ENCODE assay signal across 27 mouse cellular contexts in genomic region chr5:52997032-52997431, GRCm38 (mm10). TPM values are rescaled to one million over a fixed set of nuclear protein-coding genes. Genes with fewer than 3 reads are reported as not detected.
DNase-seq lines count a peak whose midpoint lies in the region; ATAC-seq and TF ChIP-seq lines count a peak whose summit lies in the region.
"Had no signal": no experiment of that assay in that cellular context is flagged by ENCODE, and none has a peak within 500 bp of the region (broad histone marks: within the 10 kb centered on the region; RNA-seq: fewer than 3 reads in every experiment).

No protein-coding gene starts in this region.

- peak; percentile 68 for ATAC-seq in forebrain, embryonic 11.5 days (replicated peaks; ENCODE audit: low FRiP score)
- no peak; the same call in 1 of the 2 replicates for ATAC-seq in forebrain, embryonic 14.5 days
- peak; percentile 50 for ATAC-seq in midbrain, embryonic 11.5 days (ENCODE audit: low FRiP score)
- no peak for ATAC-seq in midbrain, embryonic 16.5 days
- ATAC-seq in hindbrain, postnatal 0 days, result peak; percentile 45; the same call in 1 of the 2 replicates

- no peak overlapping the region for H3K9ac ChIP-seq in forebrain, embryonic 11.5 days (ENCODE audit: low read length)
- H3K9ac ChIP-seq in forebrain, embryonic 14.5 days (ENCODE audit: low read length), result no peak overlapping the region
- H3K9ac ChIP-seq in midbrain, embryonic 11.5 days (ENCODE audit: low read length), result no peak overlapping the region
- no peak overlapping the region for H3K9ac ChIP-seq in midbrain, embryonic 16.5 days (ENCODE audit: low read depth, low read length)
- H3K9ac ChIP-seq in hindbrain, postnatal 0 days (replicated peaks; ENCODE audit: low read length), result no peak overlapping the region
- H3K9ac ChIP-seq: embryonic facial prominence, embryonic 15.5 days; heart, embryonic 15.5 days; limb, embryonic 15.5 days; liver, embryonic 15.5 days had no signal

- no peaks in the 10 kb centered on the region for H3K36me3 ChIP-seq in forebrain, embryonic 11.5 days (ENCODE audit: control insufficient read depth, insufficient read depth, low read length)
- no peaks in the 10 kb centered on the region for H3K36me3 ChIP-seq in forebrain, embryonic 14.5 days (ENCODE audit: control insufficient read depth, insufficient read depth, low read length)
- no peaks in the 10 kb centered on the region for H3K36me3 ChIP-seq in midbrain, embryonic 11.5 days (ENCODE audit: control insufficient read depth, insufficient read depth, low read length)
- H3K36me3 ChIP-seq in midbrain, embryonic 16.5 days (ENCODE audit: control insufficient read depth, insufficient read depth, low read length), result no peaks in the 10 kb centered on the region
- H3K36me3 ChIP-seq in hindbrain, embryonic 10.5 days, result no peaks in the 10 kb centered on the region
- H3K36me3 ChIP-seq in hindbrain, postnatal 0 days (ENCODE audit: insufficient read depth, low read length), result no peaks in the 10 kb centered on the region
- H3K36me3 ChIP-seq: embryonic facial prominence, embryonic 15.5 days; heart, embryonic 15.5 days; limb, embryonic 15.5 days; liver, embryonic 15.5 days had no signal

- H3K4me1 ChIP-seq in forebrain, embryonic 11.5 days (replicated peaks; ENCODE audit: control insufficient read depth, insufficient read depth, low read length), result peaks cover 5% of the 10 kb centered on the region; the same call in 1 of the 2 replicates
- H3K4me1 ChIP-seq in forebrain, embryonic 14.5 days (ENCODE audit: control insufficient read depth, insufficient read depth, low read length), result 0 out of 2 replicates have a peak, but pooled peaks cover 3% of the 10 kb centered on the region
- H3K4me1 ChIP-seq in midbrain, embryonic 11.5 days (ENCODE audit: control insufficient read depth, insufficient read depth, low read length), result peaks cover 5% of the 10 kb centered on the region; the same call in 1 of the 2 replicates
- no peaks in the 10 kb centered on the region for H3K4me1 ChIP-seq in midbrain, embryonic 16.5 days (ENCODE audit: control insufficient read depth, insufficient read depth, low read length)
- H3K4me1 ChIP-seq in hindbrain, embryonic 10.5 days (replicated peaks), result peaks cover 12% of the 10 kb centered on the region
- H3K4me1 ChIP-seq in hindbrain, postnatal 0 days (ENCODE audit: insufficient read depth, low read length), result no peaks in the 10 kb centered on the region
- H3K4me1 ChIP-seq: embryonic facial prominence, embryonic 15.5 days; liver, embryonic 15.5 days had no signal

- 64% methylated on average over 9 of the region's 11 CpGs for WGBS in forebrain, embryonic 11.5 days
- WGBS in forebrain, embryonic 14.5 days, result 55% methylated on average over 9 of the region's 11 CpGs
- 72% methylated on average over 9 of the region's 11 CpGs for WGBS in midbrain, embryonic 11.5 days
- 68% methylated on average over 9 of the region's 11 CpGs for WGBS in midbrain, embryonic 16.5 days
- WGBS in hindbrain, embryonic 10.5 days, result 75% methylated on average over 11 of the region's 11 CpGs
- 72% methylated on average over 8 of the region's 11 CpGs for WGBS in hindbrain, postnatal 0 days

- no peak for DNase-seq in forebrain, embryonic 11.5 days (ENCODE audit: low spot score)
- DNase-seq in forebrain, embryonic 14.5 days (ENCODE audit: low spot score), result no peak
- no peak for DNase-seq in midbrain, embryonic 11.5 days (ENCODE audit: low spot score, missing footprints)
- no peak for DNase-seq in hindbrain, embryonic 10.5 days (ENCODE audit: low spot score)
- no peak for DNase-seq in hindbrain, postnatal 0 days (ENCODE audit: low spot score)
- DNase-seq in frontal cortex, postnatal 36 days (ENCODE audit: low spot score in 2 of 2), result no peak
- DNase-seq: adrenal gland, postnatal 36 days; cerebellum, adult 9-10 months; gastrocnemius, postnatal 36 days; heart, adult 2 months; heart, postnatal 4 days; kidney, adult 2 months; left cerebral cortex, postnatal 4 days; thymus, adult 2 months; thymus, postnatal 4 days had no signal

- no peak for TF ChIP-seq CTCF in hindbrain, postnatal 0 days (IDR thresholded peaks at IDR 0.05; ENCODE audit: low read depth)

- no peaks in the 10 kb centered on the region for H3K9me3 ChIP-seq in forebrain, embryonic 11.5 days (ENCODE audit: control insufficient read depth, low read length)
- no peaks in the 10 kb centered on the region for H3K9me3 ChIP-seq in forebrain, embryonic 14.5 days (replicated peaks; ENCODE audit: control insufficient read depth, low read length)
- no peaks in the 10 kb centered on the region for H3K9me3 ChIP-seq in midbrain, embryonic 11.5 days (ENCODE audit: control insufficient read depth, low read length)
- no peaks in the 10 kb centered on the region for H3K9me3 ChIP-seq in midbrain, embryonic 16.5 days (replicated peaks; ENCODE audit: control insufficient read depth, low read length, poor library complexity, severe bottlenecking)
- no peaks in the 10 kb centered on the region for H3K9me3 ChIP-seq in hindbrain, embryonic 10.5 days
- H3K9me3 ChIP-seq in hindbrain, postnatal 0 days (ENCODE audit: low read length), result no peaks in the 10 kb centered on the region
- H3K9me3 ChIP-seq: embryonic facial prominence, embryonic 15.5 days; heart, embryonic 15.5 days; limb, embryonic 15.5 days; liver, embryonic 15.5 days had no signal

- no peak overlapping the region for H3K4me2 ChIP-seq in forebrain, embryonic 11.5 days (ENCODE audit: low read depth, low read length, severe bottlenecking)
- H3K4me2 ChIP-seq in forebrain, embryonic 14.5 days (ENCODE audit: low read length), result no peak overlapping the region
- H3K4me2 ChIP-seq in midbrain, embryonic 11.5 days, result no peak overlapping the region
- H3K4me2 ChIP-seq in midbrain, embryonic 16.5 days (ENCODE audit: low read length), result no peak overlapping the region
- no peak overlapping the region for H3K4me2 ChIP-seq in hindbrain, postnatal 0 days (ENCODE audit: low read depth, low read length)
- H3K4me2 ChIP-seq: embryonic facial prominence, embryonic 15.5 days; heart, embryonic 15.5 days; limb, embryonic 15.5 days; liver, embryonic 15.5 days had no signal

- 0 out of 2 replicates have a peak overlapping the region, but pooled peaks have one; percentile 1 for H3K27ac ChIP-seq in forebrain, embryonic 11.5 days (ENCODE audit: low read depth, low read length)
- H3K27ac ChIP-seq in forebrain, embryonic 14.5 days (ENCODE audit: low read depth, low read length), result no peak overlapping the region
- H3K27ac ChIP-seq in midbrain, embryonic 11.5 days (ENCODE audit: low read depth, low read length), result 0 out of 2 replicates have a peak overlapping the region, but pooled peaks have one; percentile 14
- no peak overlapping the region for H3K27ac ChIP-seq in midbrain, embryonic 16.5 days (ENCODE audit: low read length)
- peak overlapping the region; percentile 47; the same call in 1 of the 2 replicates for H3K27ac ChIP-seq in hindbrain, embryonic 10.5 days
- no peak overlapping the region for H3K27ac ChIP-seq in hindbrain, postnatal 0 days
- H3K27ac ChIP-seq: embryonic facial prominence, embryonic 15.5 days; heart, adult 2 months; heart, embryonic 15.5 days; kidney, postnatal 0 days; limb, embryonic 15.5 days; macrophage; stomach, postnatal 0 days had no signal

- H3K4me3 ChIP-seq in forebrain, embryonic 11.5 days (ENCODE audit: low read depth, low read length), result no peak overlapping the region
- no peak overlapping the region for H3K4me3 ChIP-seq in forebrain, embryonic 14.5 days (ENCODE audit: low read depth, low read length)
- H3K4me3 ChIP-seq in midbrain, embryonic 11.5 days (ENCODE audit: low read depth, low read length), result no peak overlapping the region
- H3K4me3 ChIP-seq in midbrain, embryonic 16.5 days (ENCODE audit: low read depth, low read length), result no peak overlapping the region
- no peak overlapping the region for H3K4me3 ChIP-seq in hindbrain, embryonic 10.5 days
- H3K4me3 ChIP-seq in hindbrain, postnatal 0 days (ENCODE audit: low read length), result no peak overlapping the region
- H3K4me3 ChIP-seq: embryonic facial prominence, embryonic 15.5 days; heart, adult 2 months; heart, embryonic 15.5 days; limb, embryonic 15.5 days; liver, embryonic 15.5 days had no signal

- no peaks in the 10 kb centered on the region for H3K27me3 ChIP-seq in forebrain, embryonic 11.5 days (ENCODE audit: control insufficient read depth, insufficient read depth, low read length)
- no peaks in the 10 kb centered on the region for H3K27me3 ChIP-seq in forebrain, embryonic 14.5 days (replicated peaks; ENCODE audit: control insufficient read depth, insufficient read depth, low read length)
- H3K27me3 ChIP-seq in midbrain, embryonic 11.5 days (ENCODE audit: control insufficient read depth, insufficient read depth, low read length), result no peaks in the 10 kb centered on the region
- no peaks in the 10 kb centered on the region for H3K27me3 ChIP-seq in midbrain, embryonic 16.5 days (ENCODE audit: control insufficient read depth, insufficient read depth, low read depth, low read length)
- H3K27me3 ChIP-seq in hindbrain, embryonic 10.5 days (ENCODE audit: insufficient read depth, poor library complexity, severe bottlenecking), result no peaks in the 10 kb centered on the region
- H3K27me3 ChIP-seq in hindbrain, postnatal 0 days (ENCODE audit: insufficient read depth, low read length), result no peaks in the 10 kb centered on the region
- H3K27me3 ChIP-seq: embryonic facial prominence, embryonic 15.5 days; heart, embryonic 15.5 days; limb, embryonic 15.5 days; liver, embryonic 15.5 days had no signal

RNA-seq across cellular contexts. Expression of gene Slc34a2, which starts 40.8 kb away (rescaled TPM):
- not detected in 2 replicates for polyA plus RNA-seq in forebrain, embryonic 11.5 days (2014; fragmentation: Nextera tagmentation; extraction: Ambion mirVana)
- polyA plus RNA-seq in forebrain, embryonic 14.5 days (2014; fragmentation: Nextera tagmentation; extraction: Ambion mirVana), result not detected in 2 replicates
- polyA plus RNA-seq in midbrain, embryonic 11.5 days (2014; fragmentation: Nextera tagmentation; extraction: Ambion mirVana), result not detected in 2 replicates
- polyA plus RNA-seq in midbrain, embryonic 16.5 days (2015; fragmentation: Nextera tagmentation; extraction: Ambion mirVana), result 0.07 and 0.15 TPM in 2 replicates
- polyA plus RNA-seq in hindbrain, embryonic 10.5 days (2016; fragmentation: Nextera tagmentation; extraction: Ambion mirVana), result 0.05 TPM in 1 of 2 replicates, not detected in the other
- total RNA-seq in hindbrain, postnatal 0 days (2014; rRNA removed), result 0.07 and 0.68 TPM in 2 replicates
- 0.16 and 0.29 TPM in 2 replicates for polyA plus RNA-seq in hindbrain, postnatal 0 days (2015; fragmentation: Nextera tagmentation; extraction: Ambion mirVana)
- total RNA-seq: adrenal gland, adult 18-20 months; adrenal gland, postnatal 36 days; common myeloid progenitor, adult 5-6 weeks; gastrocnemius, adult 18-20 months; gastrocnemius, postnatal 36 days; heart, adult 2 months; layer of hippocampus, adult 18-20 months had no signal
- polyA plus RNA-seq: macrophage had no signal

Comparison
In these comparisons a context has a peak if more than half of its experiments do, and no peak if none do; other contexts are left out.
1. ATAC-seq: peak in forebrain, embryonic 11.5 days (single experiment), midbrain, embryonic 11.5 days (single experiment) and hindbrain, postnatal 0 days (single experiment); none in forebrain, embryonic 14.5 days (single experiment) and midbrain, embryonic 16.5 days (single experiment).
2. H3K27ac ChIP-seq: peak in forebrain, embryonic 11.5 days (single experiment), midbrain, embryonic 11.5 days (single experiment) and hindbrain, embryonic 10.5 days (single experiment); none in forebrain, embryonic 14.5 days (single experiment), midbrain, embryonic 16.5 days (single experiment) and hindbrain, postnatal 0 days (single experiment).